Mouse (Mus musculus) hematopoietic stem cell, adult 5-6 weeks (primary cell): ENCODE measurements around the gene Bdkrb2. TPM values are rescaled to one million over a fixed set of nuclear protein-coding genes. Genes with fewer than 3 reads are reported as not detected.

ENCODE experiments used
- ATAC-seq, 2 experiments: fragments of 125-278 bp in 1 of 2; replicated peaks in 1 of 2; 2 replicates each; pipeline ENCODE4 v1.8.0; 2016 to 2017; ENCODE audit warnings: inconsistent platforms in 2 of 2, mild to moderate bottlenecking in 2 of 2, moderate number of reproducible peaks in 2 of 2, low read depth in 1 of 2, moderate TSS enrichment in 1 of 2; ENCODE audit not compliant: low FRiP score in 2 of 2, poor library complexity in 2 of 2, severe bottlenecking in 2 of 2, insufficient read depth in 1 of 2, low TSS enrichment in 1 of 2
- total RNA-seq: library from RNA; stranded (forward); fragments of 172-1452, 232-1000 nt; gene quantifications from 2 replicates; pipeline ENCODE4 v1.2.3, GENCODE M21; 2017

Bdkrb2 gene
- not detected in 2 replicates for total RNA-seq

- no peak for ATAC-seq
Measured at GRCm38 (mm10) chr12:105562936-105563680, at the start of gene Bdkrb2. Bdkrb2 (plus strand) TSS chr12:105563226.

- ATAC-seq: no peak
Measured at GRCm38 (mm10) chr12:105514111-105514510, 48.9 kb upstream of the Bdkrb2 start.

- ATAC-seq: no peak
Measured at GRCm38 (mm10) chr12:105517026-105517675, 45.9 kb upstream of the Bdkrb2 start.

GRCm38 (mm10) chr12:105519851-105520250 is 43.2 kb upstream of the Bdkrb2 start:
- no peak for ATAC-seq

GRCm38 (mm10) chr12:105521170-105521762 is 41.8 kb upstream of the Bdkrb2 start:
- ATAC-seq: no peak

GRCm38 (mm10) chr12:105523737-105524136 is 39.3 kb upstream of the Bdkrb2 start:
- ATAC-seq: no peak

- ATAC-seq: no peak
Measured at GRCm38 (mm10) chr12:105526186-105526585, 36.8 kb upstream of the Bdkrb2 start.

- no peak; a peak in 1 of 4 replicates for ATAC-seq
Measured at GRCm38 (mm10) chr12:105526829-105527228, 36.2 kb upstream of the Bdkrb2 start.

GRCm38 (mm10) chr12:105529545-105529944 is 33.5 kb upstream of the Bdkrb2 start:
- ATAC-seq: 0 out of 4 replicates have a peak, but pooled peaks of 1 of the 2 experiments have one; percentile 17

GRCm38 (mm10) chr12:105531724-105532371 is 31.2 kb upstream of the Bdkrb2 start:
- no peak for ATAC-seq

GRCm38 (mm10) chr12:105534842-105535241 is 28.2 kb upstream of the Bdkrb2 start:
- ATAC-seq: no peak

- ATAC-seq: 0 out of 4 replicates have a peak, but pooled peaks of 1 of the 2 experiments have one; percentile 46
Measured at GRCm38 (mm10) chr12:105535968-105536760, 26.9 kb upstream of the Bdkrb2 start.

GRCm38 (mm10) chr12:105537162-105537561 is 25.9 kb upstream of the Bdkrb2 start:
- no peak for ATAC-seq

GRCm38 (mm10) chr12:105539649-105540048 is 23.4 kb upstream of the Bdkrb2 start:
- peak; percentile 25 to 43; a peak in 2 of 4 replicates for ATAC-seq

GRCm38 (mm10) chr12:105541590-105542402 is 21.2 kb upstream of the Bdkrb2 start:
- no peak for ATAC-seq

- no peak for ATAC-seq
Measured at GRCm38 (mm10) chr12:105542513-105542912, 20.5 kb upstream of the Bdkrb2 start.
